Mouse (Mus musculus): ENCODE data around the gene Ubtd2. TPM values are rescaled to one million over a fixed set of nuclear protein-coding genes. Genes with fewer than 3 reads are reported as not detected.

The Ubtd2 gene
- total RNA-seq, 2 experiments from 2014 or later: 19.0 to 21.0 TPM

DNA sequence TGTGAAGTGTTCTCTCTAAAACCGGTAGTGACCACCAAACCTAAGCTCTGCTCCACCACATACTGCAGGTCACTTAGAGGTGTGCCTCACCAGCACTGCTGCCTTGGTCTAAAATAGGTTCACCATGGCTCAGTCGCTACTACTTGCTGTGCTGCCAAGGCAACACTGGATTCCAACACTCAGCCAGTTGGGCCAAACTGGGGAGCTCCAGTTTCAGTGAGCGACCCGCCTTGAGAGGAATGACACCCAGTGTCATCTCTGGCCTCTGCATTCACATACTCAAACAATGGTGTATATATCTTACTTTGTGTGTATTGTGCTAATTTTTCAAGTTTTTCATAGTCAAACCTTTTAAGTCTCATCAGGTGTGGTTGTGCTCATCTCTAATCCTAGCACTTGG, 63.6 kb downstream of the Ubtd2 start:
- no peak for DNase-seq

- no peak for DNase-seq
Measured at GRCm38 (mm10) chr11:32519354-32519753, 64.2 kb downstream of the Ubtd2 start.

DNA sequence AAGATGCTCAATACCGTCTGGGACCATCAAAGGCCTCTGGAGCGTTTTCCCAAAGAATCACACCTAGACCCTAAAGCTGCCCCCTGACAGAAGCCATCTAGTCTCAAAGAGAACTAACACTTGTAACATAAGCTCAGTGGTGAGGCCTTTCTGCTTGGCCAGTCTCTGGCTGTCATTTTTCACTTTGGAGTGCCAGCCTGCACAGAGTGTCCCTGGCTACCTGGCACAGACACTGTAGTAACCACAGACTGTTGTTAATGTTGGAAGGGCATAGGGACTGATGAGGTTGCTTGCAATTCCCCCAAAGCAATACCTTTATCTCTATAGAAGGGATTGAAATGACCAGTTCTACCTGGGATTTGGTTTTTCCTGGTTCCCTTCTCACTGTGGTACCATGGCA, 66.1 kb downstream of the Ubtd2 start:
- DNase-seq: no peak

- no peak for DNase-seq
Measured at GRCm38 (mm10) chr11:32524122-32524920, 69.2 kb downstream of the Ubtd2 start.

DNA sequence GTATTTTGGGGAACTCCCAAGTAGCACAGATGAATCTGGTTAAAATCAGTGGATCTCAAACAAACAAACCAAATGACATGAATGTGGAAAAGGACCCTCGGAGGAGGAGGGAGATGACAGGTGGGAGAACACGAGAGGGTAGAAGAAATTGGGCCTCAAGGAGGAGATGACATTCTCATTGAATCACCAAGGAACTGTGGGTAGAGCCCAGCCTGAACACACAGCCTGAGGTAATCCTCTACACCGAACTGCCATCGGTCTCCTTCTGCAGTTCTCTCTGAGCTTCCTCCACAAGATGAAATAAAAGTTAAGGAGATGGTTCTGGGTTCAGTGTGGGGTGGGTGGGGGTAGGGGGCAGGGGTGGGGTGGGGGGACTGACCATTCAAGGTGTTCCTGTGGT, 71.8 kb downstream of the Ubtd2 start:
- no peak for DNase-seq

- DNase-seq: no peak
Measured at GRCm38 (mm10) chr11:32530151-32530550, 75.0 kb downstream of the Ubtd2 start.

DNA sequence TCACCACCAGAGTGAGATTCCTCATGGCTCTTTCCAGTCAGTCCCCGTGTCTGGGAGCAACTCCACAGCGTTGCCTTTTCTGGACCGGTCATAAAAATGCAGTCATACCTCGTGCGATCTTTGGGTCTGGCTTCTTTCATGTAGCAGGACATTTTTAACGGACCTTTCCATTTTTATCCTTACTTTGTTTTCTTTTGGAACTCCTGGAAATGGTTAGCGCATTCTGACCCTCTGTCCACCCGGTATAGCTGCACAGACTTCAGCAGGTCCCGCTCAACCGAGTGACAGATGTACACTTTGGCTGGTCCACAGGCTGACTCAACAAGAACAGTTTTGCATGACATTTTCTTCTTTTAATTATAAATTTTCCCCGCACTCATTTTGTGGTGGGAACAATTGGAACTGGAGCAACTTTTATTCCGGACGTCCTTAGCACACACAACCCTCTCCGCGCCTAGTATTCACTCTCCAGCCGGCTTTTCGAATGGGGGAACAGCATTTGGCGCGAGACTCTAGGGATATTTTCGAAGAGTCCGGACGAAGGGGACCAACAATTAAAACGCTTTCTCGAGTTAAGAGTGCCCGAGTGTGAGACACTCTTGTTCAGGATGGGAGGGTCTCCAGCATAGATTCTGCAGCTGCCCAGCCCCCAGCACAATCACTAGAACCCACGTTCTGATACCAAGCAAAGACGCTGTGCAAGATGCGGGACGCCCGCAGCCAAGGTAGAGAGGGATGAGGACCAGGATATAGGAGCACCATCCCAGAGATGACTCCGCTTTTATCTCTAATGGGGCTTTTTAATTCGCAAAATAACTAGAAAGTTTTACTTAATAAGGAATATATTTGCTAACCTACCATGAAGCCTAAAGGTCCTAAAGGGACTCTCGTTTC, 76.9 kb downstream of the Ubtd2 start, which contains the start of gene Efcab9:
TSS of gene Efcab9 (minus strand) at position 211 of the 894 bp plus-strand sequence.
- no peak for DNase-seq

DNA sequence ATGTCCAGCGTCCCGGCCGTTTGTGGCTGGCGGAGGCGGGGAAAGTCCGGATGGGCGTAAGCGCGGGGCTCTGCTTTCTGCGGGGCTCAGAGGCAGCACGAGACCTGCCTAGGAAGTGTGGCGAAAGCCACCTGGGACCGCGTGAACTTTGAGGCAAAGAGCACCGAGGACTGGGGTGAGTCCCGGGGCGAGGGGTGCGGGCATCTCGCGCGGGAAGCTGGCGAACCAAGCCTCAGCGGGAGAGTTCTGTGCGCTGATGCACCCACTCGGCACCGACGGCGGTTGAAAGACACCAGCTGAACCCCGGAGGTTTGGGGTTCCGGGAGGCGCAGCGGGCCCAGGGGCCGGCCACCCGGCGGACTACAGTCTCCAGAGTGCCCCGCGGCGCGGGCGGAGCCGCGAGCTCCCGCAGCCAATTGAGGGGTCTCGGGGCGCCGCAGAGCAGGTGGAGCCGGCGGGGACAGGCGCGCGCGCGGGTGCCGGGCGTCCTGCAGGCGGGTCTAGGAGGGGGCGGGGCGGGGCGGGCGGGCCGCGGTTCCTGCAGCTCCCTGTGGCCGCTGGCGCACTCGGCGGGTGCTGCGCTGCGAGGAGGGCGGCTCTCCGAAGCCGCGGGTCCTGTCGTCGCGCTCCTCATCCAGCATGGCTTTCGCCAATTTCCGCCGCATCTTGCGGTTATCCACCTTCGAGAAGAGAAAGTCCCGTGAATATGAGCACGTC, 77.8 kb downstream of the Ubtd2 start, which contains the start of gene Stk10:
TSS of gene Stk10 (plus strand) at position 541 of the 717 bp plus-strand sequence.
- peak; percentile 94 for DNase-seq

- peak; percentile 45 for DNase-seq
Measured at GRCm38 (mm10) chr11:32533482-32534261, 78.5 kb downstream of the Ubtd2 start.

DNA sequence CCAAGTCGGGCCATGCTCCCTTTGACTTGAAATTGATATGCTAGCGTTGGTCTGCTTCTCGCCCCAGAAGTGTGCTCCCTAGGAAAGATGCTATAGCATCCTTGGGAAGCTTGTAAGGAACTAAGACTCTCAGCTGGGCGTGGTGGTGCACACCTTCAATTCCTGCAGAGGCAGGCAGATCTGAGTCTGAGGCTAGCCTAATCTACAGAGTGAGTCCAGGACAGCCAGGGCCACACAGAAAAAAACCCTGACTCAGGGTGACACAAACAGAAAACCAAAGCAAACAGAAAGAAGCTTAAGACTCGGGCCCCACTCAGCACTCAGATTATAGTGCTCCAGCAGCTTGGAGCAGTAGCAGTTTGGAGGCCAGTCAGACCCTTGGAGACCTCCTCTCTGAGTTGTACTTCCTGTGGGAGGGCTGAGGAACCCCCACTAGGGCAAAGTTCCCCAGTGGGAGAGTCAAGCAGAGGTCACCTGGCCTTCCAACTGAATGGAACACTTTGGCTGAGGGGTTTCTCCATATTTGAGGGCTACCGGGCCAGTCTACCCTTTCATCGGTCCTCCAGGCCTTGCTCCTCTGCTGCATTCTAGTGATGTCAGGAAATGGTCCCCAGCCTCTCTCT, 79.4 kb downstream of the Ubtd2 start:
- no peak for DNase-seq

GRCm38 (mm10) chr11:32535646-32536045, 80.5 kb downstream of the Ubtd2 start:
- no peak for DNase-seq

DNA sequence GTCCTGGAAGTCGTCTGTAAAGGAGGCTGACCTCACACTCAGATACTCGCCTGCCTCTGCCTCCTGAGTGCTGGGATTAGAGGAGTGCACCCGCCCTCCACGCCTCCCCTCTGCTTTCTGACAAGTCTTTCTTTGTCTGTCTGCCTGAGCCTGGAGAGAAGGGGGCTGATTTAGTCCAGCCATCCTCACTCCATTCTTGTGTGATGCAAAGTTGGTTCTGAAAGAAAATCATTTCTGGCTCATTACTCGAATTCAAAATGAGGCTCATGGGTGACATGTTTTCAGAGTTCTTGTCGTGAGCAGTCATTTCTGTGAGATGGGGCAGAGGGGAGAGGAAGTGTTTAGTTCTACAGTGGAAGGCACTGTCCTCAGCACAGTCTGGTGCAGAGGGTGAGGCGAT, 81.8 kb downstream of the Ubtd2 start:
- DNase-seq: no peak

DNA sequence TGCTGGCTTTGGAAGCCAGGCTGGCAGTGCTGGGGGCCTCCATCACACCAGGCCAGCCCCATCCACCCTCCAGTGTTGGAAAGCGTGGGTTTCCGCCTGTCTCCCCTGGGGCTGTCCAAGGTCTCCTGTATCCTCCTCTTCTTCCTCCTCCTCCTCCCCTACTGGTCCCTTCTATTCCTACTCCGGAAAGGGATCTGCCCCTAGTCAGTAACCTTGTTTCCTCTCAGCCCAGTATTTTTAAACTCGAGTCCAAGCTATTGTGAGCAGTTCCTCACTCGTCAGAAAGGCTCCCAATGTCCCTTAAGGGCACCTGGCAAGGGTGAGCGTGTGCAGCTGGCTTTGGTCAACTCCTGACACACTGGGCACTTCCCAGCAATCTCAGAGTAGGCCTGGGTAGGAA, 83.3 kb downstream of the Ubtd2 start:
- no peak for DNase-seq

DNA sequence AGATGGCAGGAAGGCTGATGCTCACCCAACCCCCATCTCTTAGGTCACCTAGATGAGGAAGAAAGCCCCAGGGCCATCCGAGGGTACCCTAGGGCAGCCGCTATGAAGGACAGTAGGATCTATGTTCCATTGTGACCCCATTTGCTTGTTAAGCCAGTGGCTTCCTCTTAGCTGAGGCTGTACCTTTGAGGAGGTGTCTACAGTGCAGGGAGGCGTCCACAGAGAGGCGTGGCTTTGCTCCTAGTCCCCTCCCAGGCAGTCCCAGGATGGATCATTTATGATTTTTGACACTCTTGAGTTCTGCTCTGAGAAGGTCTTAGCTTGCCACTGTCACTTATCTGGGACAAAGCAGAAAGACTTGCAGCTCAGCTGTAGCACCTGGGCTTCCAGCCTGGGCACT, 83.7 kb downstream of the Ubtd2 start:
- no peak for DNase-seq

GRCm38 (mm10) chr11:32539717-32540116, 84.5 kb downstream of the Ubtd2 start:
- DNase-seq: no peak

GRCm38 (mm10) chr11:32540463-32540862, 85.3 kb downstream of the Ubtd2 start:
- no peak for DNase-seq

DNA sequence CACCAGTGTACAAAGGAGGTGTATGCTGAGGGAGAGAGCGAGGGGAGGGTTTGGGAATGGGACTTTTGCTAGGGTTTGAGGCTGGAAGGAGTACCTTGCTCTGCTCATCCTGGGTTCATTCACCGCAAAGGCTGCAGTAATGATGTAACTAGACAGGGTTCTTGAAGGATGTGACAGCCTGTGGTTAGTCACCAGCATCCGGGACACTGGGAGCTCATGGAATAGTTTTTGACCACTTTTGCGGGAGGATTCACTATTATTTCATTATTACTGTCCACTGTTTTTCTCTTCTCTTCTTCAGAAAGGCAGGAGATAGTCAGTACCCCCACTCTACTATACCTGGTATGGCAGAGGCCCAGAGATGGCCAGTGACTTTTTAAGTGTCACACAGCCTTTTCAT, 87.0 kb downstream of the Ubtd2 start:
- DNase-seq: no peak

- no peak for DNase-seq
Measured at GRCm38 (mm10) chr11:32542687-32543411, 87.7 kb downstream of the Ubtd2 start.

GRCm38 (mm10) chr11:32544041-32544440, 88.9 kb downstream of the Ubtd2 start:
- no peak for DNase-seq

GRCm38 (mm10) chr11:32544497-32544896, 89.3 kb downstream of the Ubtd2 start:
- DNase-seq: no peak
